Mouse (Mus musculus): ENCODE measurements around the gene Auts2.

GRCm38 (mm10) chr5:131767176-131767575, 776.0 kb downstream of the Auts2 start:
- TF ChIP-seq POLR2A (IDR thresholded peaks at IDR 0.05; ENCODE audit: insufficient read depth, low read depth, low read length) (no peak), EP300 (IDR thresholded peaks at IDR 0.05; ENCODE audit: insufficient read depth, low read depth, low read length) (no peak)

Data from heart, adult 2 months (tissue).